ENCODE assay signal across 8 mouse cellular contexts in genomic region chr17:47976061-47976998, GRCm38 (mm10). TPM values are rescaled to one million over a fixed set of nuclear protein-coding genes. Genes with fewer than 3 reads are reported as not detected.
DNase-seq lines count a peak whose midpoint lies in the region; ATAC-seq and TF ChIP-seq lines count a peak whose summit lies in the region.

No protein-coding gene starts in this region.

- TF ChIP-seq CTCF in midbrain, postnatal 0 days (IDR thresholded peaks at IDR 0.05): no peak

- DNase-seq in layer of hippocampus, adult 11-12 months (ENCODE audit: low spot score): peak; percentile 23
- DNase-seq in layer of hippocampus, postnatal 25 days (ENCODE audit: extremely low spot score in 1 of 2, low spot score in 1 of 2): no peak
- peak; percentile 14 to 24 for DNase-seq in cerebellum, postnatal 36 days
- DNase-seq in gastrocnemius, postnatal 25 days: peak; percentile 61
- peak; percentile 76 for DNase-seq in midbrain, postnatal 0 days (ENCODE audit: low spot score)
- DNase-seq in spleen, postnatal 4 days (ENCODE audit: low spot score in 2 of 2): no peak

- no peaks in the 10 kb centered on the region for H3K9me3 ChIP-seq in hindbrain, embryonic 15.5 days
- H3K9me3 ChIP-seq in limb, embryonic 15.5 days: no peaks in the 10 kb centered on the region
- H3K9me3 ChIP-seq in midbrain, postnatal 0 days (ENCODE audit: low read length): no peaks in the 10 kb centered on the region

- peaks cover 34% of the 10 kb centered on the region for H3K4me1 ChIP-seq in hindbrain, embryonic 15.5 days (replicated peaks)
- H3K4me1 ChIP-seq in limb, embryonic 15.5 days: peaks cover 47% of the 10 kb centered on the region
- H3K4me1 ChIP-seq in midbrain, postnatal 0 days (ENCODE audit: insufficient read depth, low read length): peaks cover 10% of the 10 kb centered on the region; the same call in 1 of the 2 replicates

- peak overlapping the region; percentile 31 for H3K4me3 ChIP-seq in hindbrain, embryonic 15.5 days
- H3K4me3 ChIP-seq in limb, embryonic 15.5 days: peak overlapping the region; percentile 39
- H3K4me3 ChIP-seq in midbrain, postnatal 0 days (ENCODE audit: low read depth, low read length): peak overlapping the region; percentile 38

- 4% methylated on average over 27 of the region's 27 CpGs for WGBS in hindbrain, embryonic 15.5 days
- 11% methylated on average over 27 of the region's 27 CpGs for WGBS in limb, embryonic 15.5 days
- 9% methylated on average over 27 of the region's 27 CpGs for WGBS in midbrain, postnatal 0 days

- peaks cover 18% of the 10 kb centered on the region for H3K27me3 ChIP-seq in hindbrain, embryonic 15.5 days
- H3K27me3 ChIP-seq in limb, embryonic 15.5 days: no peaks in the 10 kb centered on the region
- H3K27me3 ChIP-seq in midbrain, postnatal 0 days (ENCODE audit: insufficient read depth, low read length): 0 out of 2 replicates have a peak, but pooled peaks cover 4% of the 10 kb centered on the region

- H3K27ac ChIP-seq in hindbrain, embryonic 15.5 days (replicated peaks): peak overlapping the region; percentile 71
- peak overlapping the region; percentile 95 for H3K27ac ChIP-seq in limb, embryonic 15.5 days
- peak overlapping the region; percentile 67 for H3K27ac ChIP-seq in midbrain, postnatal 0 days (ENCODE audit: low read depth, low read length)

- peak overlapping the region; percentile 87 for H3K4me2 ChIP-seq in hindbrain, embryonic 15.5 days
- peak overlapping the region; percentile 74 for H3K4me2 ChIP-seq in limb, embryonic 15.5 days
- H3K4me2 ChIP-seq in midbrain, postnatal 0 days (ENCODE audit: low read depth, low read length, poor library complexity, severe bottlenecking): peak overlapping the region; percentile 75

- ATAC-seq in hindbrain, embryonic 15.5 days (ENCODE audit: low FRiP score, low read depth): peak; percentile 71
- ATAC-seq in limb, embryonic 15.5 days (ENCODE audit: insufficient number of reproducible peaks, low FRiP score, low TSS enrichment, low read depth): peak; percentile 58; the same call in 1 of the 2 replicates
- ATAC-seq in midbrain, postnatal 0 days (ENCODE audit: low FRiP score): peak; percentile 34

- no peaks in the 10 kb centered on the region for H3K36me3 ChIP-seq in hindbrain, embryonic 15.5 days
- no peaks in the 10 kb centered on the region for H3K36me3 ChIP-seq in limb, embryonic 15.5 days
- H3K36me3 ChIP-seq in midbrain, postnatal 0 days (ENCODE audit: insufficient read depth, low read length): no peaks in the 10 kb centered on the region

- H3K9ac ChIP-seq in hindbrain, embryonic 15.5 days: peak overlapping the region; percentile 5; the same call in 1 of the 2 replicates
- no peak overlapping the region for H3K9ac ChIP-seq in limb, embryonic 15.5 days
- peak overlapping the region; percentile 42; the same call in 1 of the 2 replicates for H3K9ac ChIP-seq in midbrain, postnatal 0 days (replicated peaks; ENCODE audit: low read length, poor library complexity, severe bottlenecking)

RNA-seq across cellular contexts. Expression of gene Foxp4, which starts 51.9 kb away (rescaled TPM):
- 10 to 100 TPM; 40.3 to 50.2 TPM for total RNA-seq in layer of hippocampus, postnatal 25 days (2021)
- total RNA-seq in gastrocnemius, postnatal 25 days (2021): 1 to 10 TPM; 6.4 to 7.6 TPM
- polyA plus RNA-seq in hindbrain, embryonic 15.5 days (2015; fragmentation: Nextera tagmentation; extraction: Ambion mirVana): 34.3 and 42.2 TPM in 2 replicates
- polyA plus RNA-seq in limb, embryonic 15.5 days (2015; fragmentation: Nextera tagmentation; extraction: Ambion mirVana): 18.2 and 22.4 TPM in 2 replicates
- total RNA-seq in midbrain, postnatal 0 days (2014; rRNA removed): 129 and 200 TPM in 2 replicates
- 50.8 and 55.4 TPM in 2 replicates for polyA plus RNA-seq in midbrain, postnatal 0 days (2015; fragmentation: Nextera tagmentation; extraction: Ambion mirVana)

Comparison
In these comparisons a context has a peak if more than half of its experiments do, and no peak if none do; other contexts are left out.
1. DNase-seq: peak in layer of hippocampus, adult 11-12 months (single experiment), cerebellum, postnatal 36 days (2 of 2), gastrocnemius, postnatal 25 days (single experiment) and midbrain, postnatal 0 days (single experiment); none in layer of hippocampus, postnatal 25 days (0 of 2) and spleen, postnatal 4 days (0 of 2).
2. RNA of gene Foxp4, which starts 51.9 kb away (total RNA-seq): 129 to 200 TPM in midbrain, postnatal 0 days and 40.3 to 50.2 TPM in layer of hippocampus, postnatal 25 days; 6.4 to 7.6 TPM in gastrocnemius, postnatal 25 days; every median in the first group is over 4 times any median in the second.
3. Peak in every context shown above with its lines, with median percentiles within 50 percentile points of each other: ATAC-seq, H3K27ac ChIP-seq, H3K4me2 ChIP-seq and H3K4me3 ChIP-seq.